Mouse (Mus musculus): Measurements from ENCODE around the gene Zscan12. TPM values are rescaled to one million over a fixed set of nuclear protein-coding genes. Genes with fewer than 3 reads are reported as not detected.
"Not testable (repeated sequence)": the region's sequence is repeated elsewhere in the genome, so short reads cannot be mapped to it uniquely, and the experiment has no call there.

The Zscan12 gene
- 1 to 10 TPM; 3.9 to 9.2 (median 8.1) TPM for polyA plus RNA-seq (2017; shearing (Covaris generic))

DNA sequence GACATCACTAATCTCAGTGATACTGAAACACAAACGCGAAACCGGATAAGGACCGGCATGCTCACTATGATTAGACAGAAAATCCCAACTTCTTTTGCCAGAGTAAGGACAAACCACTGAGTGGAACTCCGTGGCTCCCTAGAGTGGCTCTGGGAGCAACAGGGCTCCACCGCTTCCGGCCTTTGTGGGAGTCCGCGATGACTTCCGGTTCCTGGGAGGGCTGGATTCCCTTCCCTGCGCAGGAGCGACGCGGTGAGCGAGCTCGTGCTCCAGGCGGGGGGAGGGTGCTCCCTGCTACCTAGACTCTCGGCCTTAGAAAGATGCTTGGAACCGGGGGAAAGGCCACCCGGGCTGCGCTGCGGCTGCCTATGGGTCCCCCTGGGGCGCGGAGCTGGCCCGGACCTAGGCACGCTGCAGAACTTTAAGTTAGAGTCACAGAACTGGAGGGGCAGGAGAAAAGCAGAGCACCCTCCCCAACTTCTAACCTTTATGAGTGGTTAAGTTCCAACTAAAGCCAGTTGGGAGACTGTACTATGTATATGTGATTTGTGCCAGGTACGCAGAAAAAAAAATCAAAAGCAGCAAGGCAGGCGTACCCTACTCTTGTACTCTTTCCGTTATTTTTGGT, at the start of gene Zscan12:
Gene Zscan12 (plus strand): TSS at position 200 of the 628 bp plus-strand sequence.
- peak; percentile 89 for ATAC-seq

DNA sequence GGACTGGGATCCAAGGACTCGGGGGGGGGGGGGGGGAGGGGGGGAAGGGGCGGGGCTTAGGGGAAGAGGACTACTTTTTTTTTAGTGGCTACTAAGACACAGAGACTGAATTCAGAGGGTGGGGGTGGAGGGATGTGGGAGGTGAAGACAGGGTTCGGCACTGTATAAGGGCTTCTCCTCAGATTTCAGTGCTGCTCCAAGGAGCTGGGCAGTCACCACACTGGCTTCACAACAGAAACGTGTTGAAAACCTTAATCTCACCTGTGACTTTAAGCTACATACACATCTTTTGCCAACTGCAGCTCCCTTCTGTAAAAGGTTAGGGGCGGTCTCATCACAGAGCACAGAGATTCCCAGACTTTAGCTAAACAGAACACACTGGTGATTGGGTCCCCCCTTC, 49.8 kb upstream of the Zscan12 start:
- no peak for ATAC-seq

DNA sequence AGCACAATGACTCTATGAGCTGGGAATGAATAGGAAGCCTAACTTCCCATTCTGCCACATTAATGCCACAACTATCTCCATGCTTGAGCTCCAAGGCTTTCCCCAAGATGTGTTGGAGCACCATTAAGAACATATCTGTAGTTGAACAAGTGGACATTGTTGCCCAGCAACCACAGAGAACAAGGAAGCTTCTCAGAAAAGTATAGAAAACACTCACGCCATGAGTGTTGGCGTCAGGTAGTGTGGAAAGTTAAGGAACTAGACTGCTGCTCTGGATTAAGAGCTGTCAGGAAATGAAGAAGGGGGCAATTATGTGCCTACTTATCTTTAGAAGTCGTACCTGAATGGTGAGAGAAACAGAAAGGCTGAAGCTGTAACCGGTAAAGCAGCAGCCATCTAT, 48.7 kb upstream of the Zscan12 start:
- no peak for ATAC-seq

DNA sequence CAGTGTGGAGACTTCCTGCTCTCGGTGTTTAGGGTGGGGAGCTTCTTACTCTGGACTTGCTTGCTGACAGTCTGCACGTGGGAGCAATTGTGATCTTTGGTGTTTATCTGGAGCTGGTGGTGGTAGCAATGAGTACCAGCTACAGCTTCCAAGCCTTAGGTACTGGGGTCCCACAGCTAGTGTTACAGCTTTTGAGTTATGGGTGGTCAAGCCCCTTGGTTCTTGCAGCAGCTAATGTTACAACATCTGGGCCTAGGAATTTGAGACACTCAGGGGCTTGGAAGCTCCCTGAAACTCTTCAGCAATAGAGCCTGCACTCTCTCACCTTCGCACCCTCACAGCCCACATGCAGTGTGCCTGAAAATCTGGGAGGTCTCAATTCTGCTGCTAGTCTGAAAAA, 42.4 kb upstream of the Zscan12 start:
- no peak for ATAC-seq

DNA sequence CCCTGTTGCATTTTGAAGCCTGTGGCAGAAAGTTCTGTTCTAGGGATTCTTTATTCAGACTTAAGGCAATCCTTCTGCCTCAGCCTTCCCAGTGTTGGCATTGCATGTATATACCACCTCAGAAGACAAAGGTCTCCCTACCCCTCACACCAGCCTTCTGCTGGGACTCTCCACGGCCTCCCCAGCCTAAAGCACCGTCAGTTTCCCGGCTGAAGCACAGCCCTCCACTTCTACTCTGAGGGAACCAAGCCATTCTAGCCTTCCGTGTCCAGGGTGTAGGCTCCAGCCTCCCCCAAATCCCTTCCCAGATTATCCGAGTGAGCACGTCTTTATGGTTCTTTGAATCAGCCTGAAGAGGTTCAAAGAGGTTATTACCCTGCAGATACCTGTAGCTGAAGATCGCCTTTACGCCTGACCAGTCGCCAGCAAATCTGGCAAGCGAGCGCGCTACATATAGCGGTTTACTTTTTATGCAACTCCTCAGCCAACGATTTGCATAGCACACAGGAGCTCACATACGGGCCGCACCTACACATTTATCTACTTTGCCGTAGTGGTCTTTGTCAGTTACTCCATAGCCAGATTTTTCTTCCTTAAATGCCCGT, 40.6 kb upstream of the Zscan12 start:
- ATAC-seq, result no peak

DNA sequence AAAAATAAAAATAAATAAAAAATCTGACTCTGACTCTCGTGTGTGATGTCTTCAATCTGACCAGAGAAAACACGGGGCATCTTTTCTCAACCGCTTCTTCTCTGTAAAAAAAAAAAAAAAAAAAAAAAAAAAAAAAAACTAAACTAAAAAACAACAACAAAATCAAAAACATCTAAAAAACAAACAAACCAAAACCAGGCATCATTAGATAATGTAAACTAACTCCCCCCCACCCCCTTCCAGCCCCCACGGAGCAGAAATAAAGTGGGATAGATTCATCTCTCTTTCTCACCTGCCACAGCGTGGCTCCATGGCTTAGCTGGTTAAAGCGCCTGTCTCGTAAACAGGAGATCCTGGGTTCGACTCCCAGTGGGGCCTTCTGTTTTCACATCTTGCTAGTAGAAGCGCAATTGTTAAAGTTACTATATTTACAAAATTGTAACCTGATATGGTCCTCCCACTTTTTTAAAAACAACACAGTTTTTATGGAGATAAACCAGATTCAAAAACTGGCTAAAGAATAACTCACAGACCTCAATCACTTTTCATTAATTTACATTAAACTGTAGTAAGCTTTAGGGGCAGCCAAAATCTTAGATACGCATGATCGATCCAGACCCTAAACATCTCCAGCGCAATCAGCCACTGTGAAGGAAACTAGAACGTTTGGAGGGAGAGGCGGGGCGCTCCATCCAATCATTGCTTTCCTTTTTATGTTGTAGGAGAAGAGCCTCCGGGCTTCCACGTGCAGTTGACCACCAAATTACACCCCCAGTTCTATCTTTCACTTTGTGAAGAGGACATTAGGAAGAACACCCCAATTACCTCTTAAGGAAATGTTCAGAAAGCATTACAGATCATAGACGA, 39.9 kb upstream of the Zscan12 start:
- ATAC-seq, result no peak

DNA sequence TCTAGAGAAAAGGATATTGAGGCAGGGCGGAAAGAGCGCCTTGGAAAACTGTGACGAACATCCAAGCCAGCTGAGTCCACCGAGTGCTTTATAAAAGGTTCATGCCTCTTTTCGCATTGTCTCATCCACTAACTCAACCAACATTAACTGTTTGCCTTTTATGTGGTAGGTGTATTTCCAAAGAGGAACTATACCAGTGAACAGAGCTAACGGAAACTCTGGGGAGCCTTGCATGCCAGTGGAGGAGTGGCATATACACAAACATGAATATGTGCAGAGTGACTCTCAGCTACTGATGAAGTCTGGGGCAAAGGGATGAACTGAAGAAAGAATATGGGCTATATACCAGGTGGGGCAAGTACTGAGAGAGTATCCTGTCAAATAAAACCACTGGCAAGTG, 39.2 kb upstream of the Zscan12 start:
- ATAC-seq, result no peak

DNA sequence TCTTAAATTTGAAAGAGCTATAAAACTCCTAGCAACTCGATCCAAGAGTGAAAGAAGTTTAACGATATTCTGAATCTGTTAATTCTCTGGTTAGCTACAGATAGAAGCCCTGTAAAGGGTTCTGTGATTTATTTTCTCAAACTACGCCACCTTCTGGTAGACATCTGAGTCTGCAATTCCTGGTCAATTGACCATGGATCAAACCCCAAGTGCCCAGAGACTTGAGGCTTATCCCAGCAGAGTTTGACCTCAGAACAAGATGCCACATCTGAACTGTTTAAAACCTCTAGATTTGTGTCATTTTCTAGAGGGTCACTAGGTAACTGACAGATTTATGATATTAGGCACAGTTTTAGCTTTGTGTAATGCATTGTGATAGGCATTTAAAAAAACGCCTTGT, 36.4 kb upstream of the Zscan12 start:
- no peak for ATAC-seq

DNA sequence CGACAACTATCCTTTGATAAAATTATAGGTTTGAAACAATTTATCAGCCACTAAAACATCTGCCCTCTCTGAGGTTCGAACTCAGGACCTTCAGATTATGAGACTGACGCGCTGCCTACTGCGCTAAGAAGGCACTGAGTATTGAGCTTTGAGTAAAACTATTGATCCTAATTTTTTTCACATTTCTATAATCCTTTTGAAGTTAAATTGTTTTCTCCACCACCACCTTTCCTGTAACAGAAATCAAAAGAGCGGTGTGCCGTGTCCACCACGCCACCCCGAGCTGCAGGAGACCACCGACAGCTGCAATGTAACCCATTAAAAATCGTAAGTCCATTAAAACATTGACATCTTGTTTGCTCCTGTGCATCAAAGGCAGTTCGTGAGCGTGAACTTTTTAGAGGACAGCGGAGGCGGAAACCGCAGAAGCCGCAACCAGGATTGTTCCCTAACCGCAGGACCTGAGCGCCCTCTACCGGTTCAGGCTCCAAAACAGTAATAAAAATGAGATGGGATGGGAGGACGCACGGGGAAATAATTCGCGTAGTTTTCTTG, 35.9 kb upstream of the Zscan12 start:
- ATAC-seq, result no peak

DNA sequence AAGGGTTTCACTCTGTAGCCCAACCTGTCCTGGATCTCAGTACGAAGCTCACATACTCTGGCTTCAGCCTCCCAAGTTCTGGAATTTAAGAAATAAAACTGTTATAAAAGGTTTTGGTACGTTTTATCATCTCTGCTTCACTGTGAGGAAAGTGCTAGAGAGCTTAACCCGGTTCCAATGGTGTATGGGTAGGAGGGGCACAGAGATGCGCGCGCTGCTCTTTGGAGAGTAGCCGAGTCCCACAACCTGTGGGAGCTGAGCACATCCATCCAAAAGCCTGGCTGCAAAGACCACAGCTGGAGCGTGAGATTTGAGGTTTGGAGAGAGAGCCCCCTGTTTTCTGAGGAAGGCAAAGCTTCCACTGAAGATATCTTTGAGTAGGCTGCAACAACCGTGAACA, 35.2 kb upstream of the Zscan12 start:
- no peak for ATAC-seq

DNA sequence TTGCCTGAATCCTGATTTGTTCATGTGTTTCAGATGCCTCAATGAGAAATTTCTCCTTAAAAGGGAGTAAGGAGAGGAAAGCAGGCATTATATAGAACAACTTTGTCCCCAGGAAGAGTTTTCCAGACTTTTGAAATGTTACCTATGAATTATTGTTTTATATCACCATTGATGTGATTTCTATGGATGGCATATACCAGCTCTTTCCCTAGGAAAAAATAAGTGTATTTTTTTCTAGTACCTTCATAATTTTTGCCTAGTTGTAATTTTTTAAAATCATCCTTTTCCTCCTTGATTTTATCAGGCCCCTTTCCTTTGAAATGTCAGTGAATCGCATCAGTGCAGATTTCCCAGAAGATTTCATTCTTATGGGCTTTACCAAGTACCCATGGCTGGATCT, 16.0 kb upstream of the Zscan12 start, which contains the start of gene Olfr1367:
Gene Olfr1367 (plus strand): TSS at position 301 of the 400 bp plus-strand sequence.
- no peak for ATAC-seq

DNA sequence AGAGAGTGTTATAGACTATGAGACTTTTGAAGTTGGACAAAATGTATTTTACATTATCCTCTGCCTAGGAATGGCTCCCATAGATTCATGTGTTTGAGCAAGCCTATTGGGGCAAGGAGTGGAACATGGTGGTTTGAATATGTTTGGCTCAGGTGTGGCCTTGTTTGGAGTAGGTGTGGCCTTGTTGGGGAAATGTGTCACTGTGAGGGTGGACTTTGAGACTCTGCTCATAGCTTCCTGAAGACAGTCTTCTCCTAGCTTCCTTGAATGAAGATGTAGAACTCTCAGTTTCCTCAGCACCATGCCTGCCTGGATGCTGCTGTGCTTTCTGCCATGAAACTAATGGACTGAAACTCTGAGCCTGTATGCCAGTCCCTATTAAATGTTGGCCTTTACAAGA, 12.0 kb upstream of the Zscan12 start:
- ATAC-seq, result no peak

DNA sequence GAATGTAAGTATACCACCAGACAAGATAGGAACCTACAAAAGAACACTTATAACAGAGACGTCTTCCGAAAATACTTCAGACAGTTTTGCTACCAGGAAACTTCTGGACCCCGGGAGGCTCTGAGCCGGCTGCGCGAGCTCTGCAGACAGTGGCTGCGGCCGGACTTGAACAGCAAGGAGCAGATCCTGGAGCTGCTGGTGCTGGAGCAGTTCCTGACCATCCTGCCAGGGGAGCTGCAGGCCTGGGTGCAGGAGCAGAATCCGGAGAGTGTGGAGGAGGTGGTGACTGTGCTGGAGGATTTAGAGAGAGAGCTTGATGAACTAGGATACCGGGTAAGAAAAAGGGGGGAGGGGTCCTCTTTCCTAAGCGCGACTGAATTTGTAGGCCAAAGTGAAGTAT, 1.1 kb downstream of the Zscan12 start:
- no peak for ATAC-seq

DNA sequence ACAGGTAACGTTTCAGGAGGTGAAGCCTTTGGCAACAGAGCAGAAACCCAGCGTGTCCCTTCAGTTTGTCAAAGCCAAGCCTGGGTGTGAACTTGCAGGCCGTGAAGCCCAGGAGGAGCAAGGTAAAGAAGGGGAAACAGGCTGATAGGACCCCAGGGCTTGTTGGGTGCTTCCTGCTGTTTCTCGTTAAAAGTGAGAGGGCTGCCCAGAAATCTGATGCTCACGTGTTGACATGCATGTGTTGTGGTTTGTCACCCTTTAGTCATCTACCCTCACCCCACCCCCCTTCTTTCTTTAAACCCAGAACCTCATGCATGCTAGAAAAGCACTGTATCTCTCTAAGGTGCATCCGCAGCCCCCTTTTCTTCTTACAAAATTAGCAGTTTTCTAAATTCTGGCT, 4.0 kb downstream of the Zscan12 start:
- ATAC-seq, result peak; percentile 70

DNA sequence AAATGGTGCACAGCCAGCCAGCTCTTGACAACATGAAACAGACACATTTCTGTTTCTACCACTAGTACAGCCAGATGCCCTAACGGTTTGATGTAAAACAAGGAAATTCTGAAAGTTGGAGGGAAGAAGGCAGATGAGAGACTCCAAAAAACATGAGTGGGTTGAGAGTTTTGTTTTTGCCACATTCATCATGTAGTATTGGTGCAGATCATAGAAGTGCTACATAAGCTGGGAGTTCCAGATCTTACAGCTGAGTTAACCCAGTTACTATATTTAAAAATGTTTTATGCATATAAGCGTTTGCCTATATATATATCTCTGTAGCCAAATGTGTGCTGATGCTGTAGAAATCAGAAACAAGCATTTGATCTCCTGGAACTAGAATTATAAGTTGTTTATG, 10.1 kb downstream of the Zscan12 start:
- no peak for ATAC-seq

DNA sequence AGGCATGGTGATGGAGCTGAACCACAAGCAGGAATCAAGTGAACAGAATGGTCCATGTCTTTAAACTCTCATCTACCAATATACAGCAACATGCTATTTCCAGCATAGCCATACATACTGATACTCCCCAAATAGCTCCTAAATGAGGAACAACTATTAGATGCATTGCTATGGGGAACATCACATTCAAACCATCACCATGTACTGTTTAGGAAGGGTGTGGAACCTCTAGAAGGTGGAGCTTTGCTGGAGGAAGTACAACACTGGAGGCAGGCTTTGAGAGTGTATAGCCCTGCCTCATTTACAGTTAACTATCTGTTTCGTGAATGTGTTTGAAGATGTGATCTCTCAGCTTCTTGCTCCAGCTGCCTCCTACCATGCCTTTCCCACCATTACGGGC, 15.2 kb downstream of the Zscan12 start:
- no peak for ATAC-seq

DNA sequence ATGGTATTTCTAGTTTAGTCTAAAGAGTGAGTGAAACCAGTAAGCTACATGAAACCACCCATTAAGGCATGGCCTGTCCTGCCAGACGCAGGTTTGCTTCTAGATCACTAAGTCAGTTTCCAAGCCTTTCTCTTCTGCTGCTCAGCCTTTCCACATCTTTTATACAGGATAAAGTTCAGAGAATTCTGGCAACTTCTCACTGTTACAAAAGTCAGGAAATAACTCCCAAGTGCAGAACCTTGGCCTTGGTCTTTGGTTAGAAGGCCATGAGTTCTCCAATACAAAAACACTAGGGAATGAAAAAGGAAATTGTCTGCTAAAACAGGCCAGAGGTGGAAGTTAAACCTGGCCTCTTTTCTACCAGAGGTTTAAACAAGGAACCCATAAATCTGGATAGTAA, 32.6 kb downstream of the Zscan12 start:
- no peak for ATAC-seq

DNA sequence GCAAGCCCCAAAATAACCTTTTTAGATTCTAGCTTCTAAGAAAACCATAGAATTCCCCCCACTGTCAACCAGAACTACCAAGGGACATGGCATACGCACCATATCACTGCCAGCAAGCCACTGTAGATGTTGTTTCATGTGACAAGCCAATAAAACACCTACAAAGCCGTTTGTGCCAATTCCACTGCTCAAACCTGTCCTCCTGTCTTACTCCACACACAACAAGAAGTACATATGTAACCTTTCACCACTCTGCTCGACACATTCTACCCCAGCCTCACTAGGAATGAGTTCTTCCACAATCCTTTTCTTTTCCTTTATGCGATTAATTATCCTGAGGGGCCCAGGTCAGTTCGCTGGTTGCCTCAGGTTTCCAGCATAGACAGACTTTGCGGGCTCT, 33.0 kb downstream of the Zscan12 start:
- ATAC-seq, result no peak

DNA sequence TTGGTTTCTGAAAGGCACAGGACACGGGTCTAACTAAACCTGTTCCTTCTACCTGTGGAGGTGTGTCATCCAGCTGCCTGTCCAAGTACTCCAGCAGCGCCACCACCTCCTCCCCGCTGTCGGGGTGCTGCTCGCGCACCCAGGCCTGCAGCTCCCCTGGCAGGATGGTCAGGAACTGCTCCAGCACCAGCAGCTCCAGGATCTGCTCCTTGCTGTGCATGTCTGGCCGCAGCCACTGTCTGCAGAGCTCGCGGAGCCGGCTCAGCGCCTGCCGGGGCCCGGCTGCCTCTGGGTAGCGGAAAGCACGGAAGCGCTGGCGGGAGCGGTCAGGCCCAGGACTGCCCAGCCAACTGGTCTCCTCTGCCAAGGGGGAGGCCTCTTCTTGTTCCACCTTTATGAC, 33.4 kb downstream of the Zscan12 start:
- not testable (repeated sequence) for ATAC-seq

DNA sequence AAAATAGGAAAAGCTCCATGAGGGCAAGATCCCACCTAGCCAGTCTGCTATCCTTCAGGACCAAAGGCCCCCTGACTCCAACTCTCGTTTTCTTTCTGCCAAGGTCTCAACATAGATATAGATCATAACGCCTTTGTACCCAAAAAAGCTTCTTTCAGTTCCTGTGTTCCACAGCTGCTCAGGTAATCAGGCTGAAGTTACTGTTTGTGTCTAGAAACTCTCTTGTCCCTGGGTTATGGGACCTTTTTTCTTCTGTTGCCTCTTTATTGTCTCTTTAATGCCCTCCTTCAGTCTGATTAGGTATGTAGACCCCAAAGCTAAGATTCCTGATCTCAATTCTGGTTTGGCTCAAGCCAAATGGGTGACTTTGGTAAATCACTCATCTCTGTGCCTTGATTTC, 34.9 kb downstream of the Zscan12 start:
- no peak for ATAC-seq

DNA sequence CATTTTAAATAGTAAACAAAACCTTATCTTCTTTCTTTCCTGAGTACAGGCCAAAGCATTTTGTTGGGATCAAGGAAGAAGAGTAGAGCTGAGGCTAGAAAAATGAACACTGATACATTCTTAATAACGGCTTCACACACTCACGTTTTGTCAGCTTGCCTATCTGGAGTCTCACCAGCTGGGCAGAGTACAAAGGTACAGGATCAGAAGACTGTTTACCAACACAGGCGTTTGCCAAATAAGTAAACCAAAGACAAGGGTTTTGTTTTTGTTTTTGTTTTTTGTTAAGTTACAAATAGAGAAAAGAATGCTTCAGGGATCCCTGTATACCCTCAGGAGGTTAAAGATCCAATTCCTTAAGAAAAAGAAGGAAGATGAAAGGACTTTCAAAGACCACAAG, 38.5 kb downstream of the Zscan12 start:
- no peak for ATAC-seq

DNA sequence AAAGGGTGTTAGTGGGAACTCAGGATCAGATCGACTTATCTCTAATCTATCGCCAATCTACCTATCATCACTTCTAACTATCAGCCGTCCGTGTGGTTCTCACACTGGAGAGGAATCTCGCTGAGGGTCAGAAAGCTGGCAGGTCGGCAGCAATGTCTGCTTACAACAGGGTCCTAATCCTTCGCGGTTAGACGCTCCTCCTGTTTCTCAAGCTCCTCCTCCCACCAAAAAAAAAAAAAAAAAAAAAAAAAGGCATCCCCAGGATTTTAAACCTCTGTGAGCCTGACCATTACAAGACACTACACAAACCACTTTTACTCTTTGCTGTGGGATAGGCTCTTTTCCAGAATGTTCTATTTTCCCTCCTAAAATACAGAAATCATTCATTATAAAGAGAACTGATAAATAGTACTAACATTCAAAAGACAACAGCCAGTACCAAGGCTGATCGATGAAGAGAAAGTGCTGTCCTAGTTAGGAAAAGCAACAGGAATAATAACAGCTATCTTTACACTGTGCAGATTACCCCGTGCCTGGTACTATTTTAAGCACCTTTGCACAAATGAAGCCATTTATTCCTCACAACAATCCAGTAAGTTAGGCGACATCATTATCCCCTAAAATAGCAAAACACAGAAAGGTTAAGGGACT, 39.1 kb downstream of the Zscan12 start:
- ATAC-seq, result no peak

DNA sequence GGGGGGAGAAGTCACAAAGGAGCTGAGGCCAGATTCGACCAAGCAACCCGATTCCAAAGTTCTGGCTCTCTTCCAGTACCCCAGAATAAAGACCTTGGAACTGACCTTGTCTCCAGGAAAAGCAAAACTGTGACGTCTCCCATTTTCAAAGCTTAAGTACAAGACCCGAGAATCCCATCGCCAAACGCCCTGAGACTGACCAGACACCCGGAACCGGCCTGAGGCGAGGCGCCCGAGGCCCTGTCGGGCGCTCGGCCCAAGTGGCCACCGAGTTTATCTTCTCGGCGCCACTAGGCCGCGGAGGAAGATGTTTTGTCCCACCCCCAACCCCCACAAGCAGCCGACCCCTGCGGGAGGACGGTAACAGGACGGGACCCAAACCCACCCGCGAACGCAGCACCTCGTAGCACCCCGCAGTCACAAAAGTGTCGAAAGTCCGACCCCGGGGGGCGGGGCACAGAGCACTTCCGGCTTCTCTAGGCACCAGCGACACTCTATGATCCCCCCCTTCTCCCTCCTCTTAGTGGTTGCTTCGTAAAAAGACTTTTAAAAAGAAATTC, 39.7 kb downstream of the Zscan12 start, which contains the start of gene Zkscan3:
Gene Zkscan3 (minus strand): TSS at position 469 of the 560 bp plus-strand sequence.
- peak; percentile 98 for ATAC-seq
